Mouse (Mus musculus) stomach, embryonic 14.5 days (tissue): Measurements from ENCODE around the gene Lama4. TPM values are rescaled to one million over a fixed set of nuclear protein-coding genes. Genes with fewer than 3 reads are reported as not detected.

Experiments used
- ATAC-seq: fragments of 200-750 bp; cut with Nextera tagmentation; 2 replicates; pipeline ENCODE4 v1.8.0; 2017; ENCODE audit warnings: low read depth, moderate TSS enrichment; ENCODE audit not compliant: insufficient number of reproducible peaks, insufficient read depth, low FRiP score
- H3K27ac ChIP-seq: fragments of 300-500 bp; sonication (generic); 2 replicates; pipeline ENCODE4 v1.5.1; 2014; ENCODE audit warnings: mild to moderate bottlenecking, low read length, moderate library complexity, mixed read lengths
- H3K27me3 ChIP-seq: fragments of 300-500 bp; sonication (generic); 2 replicates; pipeline ENCODE4 v1.6.1; 2014; ENCODE audit warnings: low read length, control low read depth, mixed read lengths; ENCODE audit not compliant: control insufficient read depth, insufficient read depth
- H3K36me3 ChIP-seq: fragments of 300-500 bp; sonication (generic); 2 replicates; pipeline ENCODE4 v1.6.1; 2014; ENCODE audit warnings: mild to moderate bottlenecking, control low read depth, low read length, moderate library complexity, mixed read lengths; ENCODE audit not compliant: control insufficient read depth, insufficient read depth
- H3K4me1 ChIP-seq: fragments of 300-500 bp; sonication (generic); 2 replicates; pipeline ENCODE4 v1.6.1; 2014; ENCODE audit warnings: low read length, control low read depth, mixed read lengths; ENCODE audit not compliant: control insufficient read depth, insufficient read depth
- H3K4me2 ChIP-seq: fragments of 300-500 bp; sonication (generic); replicated peaks from 2 replicates; pipeline ENCODE4 v1.6.1; 2014; ENCODE audit warnings: low read depth, low read length, control low read depth
- H3K4me3 ChIP-seq: fragments of 300-500 bp; sonication (generic); 2 replicates; pipeline ENCODE4 v1.5.1; 2014; ENCODE audit warnings: low read depth, low read length, control low read depth
- H3K9ac ChIP-seq: fragments of 300-500 bp; sonication (generic); replicated peaks from 2 replicates; pipeline ENCODE4 v1.6.1; 2014; ENCODE audit warnings: low read depth, mild to moderate bottlenecking, control low read depth, low read length, moderate library complexity, mixed read lengths
- H3K9me3 ChIP-seq: fragments of 300-500 bp; sonication (generic); 2 replicates; pipeline ENCODE4 v1.6.1; 2016; ENCODE audit warnings: low read depth, low read length, control low read depth; ENCODE audit not compliant: control insufficient read depth
- WGBS: fragments of 180-500 bp; shearing (Covaris S2); extraction: QIAGEN DNeasy Blood & Tissue Kit; methylation state at CpG from one replicate; pipeline ENCODE4 v1.1.7; 2014; 5-methylcytosine and 5-hydroxymethylcytosine counted together
- polyA plus RNA-seq: library from polyadenylated mRNA; unstranded; fragments of >200 nt; fragmentation: Nextera tagmentation; extraction: Ambion mirVana; gene quantifications from 2 replicates; pipeline ENCODE4 v1.2.1, GENCODE M21; 2014

The Lama4 gene
- polyA plus RNA-seq, 1 experiment from 2014 or later: 72.8 TPM

DNA sequence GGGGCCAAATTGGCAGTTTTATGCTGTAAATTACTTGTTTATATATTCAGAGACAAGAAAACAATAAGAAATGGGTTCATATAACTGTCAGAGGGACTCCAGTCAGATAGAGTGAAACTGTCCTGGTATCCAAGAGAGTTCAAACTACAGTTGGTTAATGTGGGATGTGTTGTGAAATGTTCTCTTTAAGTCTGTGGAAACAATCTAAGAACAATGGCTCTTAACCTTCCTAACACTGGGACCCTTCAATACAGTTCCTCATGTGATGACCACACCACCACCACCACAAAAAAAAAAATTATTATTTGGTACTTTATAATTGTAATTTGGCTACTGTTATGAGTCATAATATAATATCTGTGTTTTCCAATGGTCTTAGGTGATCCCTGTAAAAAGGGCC, 38.2 kb downstream of the Lama4 start:
- peaks cover 5% of the 10 kb centered on the region; the same call in 1 of the 2 replicates for H3K36me3 ChIP-seq
- no peaks in the 10 kb centered on the region for H3K4me1 ChIP-seq
- H3K27ac ChIP-seq: no peak overlapping the region
- no peak for ATAC-seq
- no peaks in the 10 kb centered on the region for H3K27me3 ChIP-seq
- no peak overlapping the region for H3K4me3 ChIP-seq
- H3K9me3 ChIP-seq: no peaks in the 10 kb centered on the region
- no peak overlapping the region for H3K4me2 ChIP-seq
- no peak overlapping the region for H3K9ac ChIP-seq

DNA sequence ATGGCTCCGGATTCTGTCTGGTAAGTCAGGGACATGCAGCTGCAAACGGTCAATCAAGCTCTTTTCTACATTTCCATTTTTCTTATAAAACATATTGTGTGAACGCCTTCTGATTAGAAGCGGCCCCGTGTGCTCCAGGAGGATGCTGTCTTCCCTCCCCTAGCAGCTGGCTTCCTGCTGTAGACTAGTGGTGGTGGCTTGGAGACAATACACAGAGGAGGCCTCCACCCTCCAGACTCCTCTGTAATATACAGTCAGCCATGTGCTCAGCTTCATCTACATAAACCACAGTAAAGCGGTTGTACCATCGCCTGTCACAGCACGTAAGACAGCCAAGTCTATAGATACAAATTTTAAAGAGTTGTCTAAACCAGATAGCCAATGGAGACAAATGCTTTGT, 40.2 kb downstream of the Lama4 start:
- H3K4me1 ChIP-seq: no peaks in the 10 kb centered on the region
- H3K27me3 ChIP-seq: no peaks in the 10 kb centered on the region
- WGBS: 71% methylated on average over 8 of the region's 8 CpGs
- H3K9me3 ChIP-seq: no peaks in the 10 kb centered on the region
- H3K4me3 ChIP-seq: no peak overlapping the region
- no peak overlapping the region for H3K4me2 ChIP-seq
- no peak overlapping the region for H3K9ac ChIP-seq
- no peak overlapping the region for H3K27ac ChIP-seq
- H3K36me3 ChIP-seq: peaks cover 5% of the 10 kb centered on the region; the same call in 1 of the 2 replicates
- no peak for ATAC-seq

DNA sequence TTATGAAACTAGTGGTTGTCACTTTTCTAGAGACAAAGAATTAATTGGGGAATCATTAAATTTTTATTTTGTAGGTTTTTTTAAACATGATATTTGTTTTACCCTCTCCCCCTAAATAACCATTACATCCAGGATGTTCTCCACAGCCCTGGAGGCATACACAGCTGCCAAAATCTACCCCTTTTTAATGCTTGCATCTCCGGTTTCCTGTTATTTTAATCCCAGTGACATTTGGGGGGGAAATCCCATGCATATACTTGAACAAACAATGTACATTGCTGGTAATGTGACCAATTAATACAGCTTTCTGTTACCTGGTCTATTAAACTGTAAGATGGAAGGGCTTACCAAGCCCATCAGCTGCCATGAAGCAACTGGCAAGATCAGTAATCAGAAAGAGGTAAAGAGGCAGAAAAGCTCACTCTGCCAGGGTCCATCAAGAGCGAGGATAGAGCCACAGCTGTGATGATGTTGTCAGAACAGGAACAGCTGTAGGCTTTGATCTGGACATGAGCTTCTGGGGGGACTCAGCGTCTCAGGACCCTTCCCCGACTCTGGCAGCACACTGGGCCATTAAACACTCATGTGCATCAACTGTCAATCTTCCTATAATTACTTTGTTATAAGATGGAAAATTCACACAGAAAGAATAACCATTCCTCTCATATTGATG, 41.3 kb downstream of the Lama4 start:
- Histone ChIP-seq H3K36me3 (peaks cover 5% of the 10 kb centered on the region; the same call in 1 of the 2 replicates), H3K9me3 (no peaks in the 10 kb centered on the region), H3K9ac (no peak overlapping the region), H3K27ac (no peak overlapping the region), H3K4me2 (no peak overlapping the region), H3K4me1 (no peaks in the 10 kb centered on the region), H3K4me3 (no peak overlapping the region), H3K27me3 (no peaks in the 10 kb centered on the region)
- 66% methylated on average over 4 of the region's 4 CpGs for WGBS
- ATAC-seq: no peak

DNA sequence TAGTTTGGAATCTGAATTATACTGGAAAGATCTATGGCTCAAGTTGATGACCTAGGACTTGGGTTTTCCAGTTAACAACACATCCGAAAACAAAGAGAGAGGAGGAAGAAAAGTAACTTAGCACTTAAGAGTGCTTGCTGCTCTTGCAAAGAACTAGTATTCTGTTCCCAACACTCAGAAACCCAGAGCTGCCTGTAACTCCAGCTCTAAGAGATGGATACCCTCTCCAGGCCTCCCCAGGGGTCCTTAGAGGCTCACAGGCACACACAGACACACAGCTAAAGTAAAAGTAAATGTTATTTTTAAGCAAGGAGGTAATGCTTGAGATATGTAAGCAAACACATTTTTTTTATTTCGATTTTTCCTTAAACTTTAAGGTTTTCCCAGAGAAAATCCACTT, 49.5 kb downstream of the Lama4 start:
- Histone ChIP-seq H3K36me3 (no peaks in the 10 kb centered on the region), H3K27ac (no peak overlapping the region; the same call in 1 of the 2 replicates), H3K4me3 (no peak overlapping the region), H3K9ac (no peak overlapping the region), H3K9me3 (no peaks in the 10 kb centered on the region), H3K27me3 (no peaks in the 10 kb centered on the region), H3K4me2 (no peak overlapping the region), H3K4me1 (no peaks in the 10 kb centered on the region)
- ATAC-seq: no peak
- WGBS: 69% methylated on average over 2 of the region's 2 CpGs

DNA sequence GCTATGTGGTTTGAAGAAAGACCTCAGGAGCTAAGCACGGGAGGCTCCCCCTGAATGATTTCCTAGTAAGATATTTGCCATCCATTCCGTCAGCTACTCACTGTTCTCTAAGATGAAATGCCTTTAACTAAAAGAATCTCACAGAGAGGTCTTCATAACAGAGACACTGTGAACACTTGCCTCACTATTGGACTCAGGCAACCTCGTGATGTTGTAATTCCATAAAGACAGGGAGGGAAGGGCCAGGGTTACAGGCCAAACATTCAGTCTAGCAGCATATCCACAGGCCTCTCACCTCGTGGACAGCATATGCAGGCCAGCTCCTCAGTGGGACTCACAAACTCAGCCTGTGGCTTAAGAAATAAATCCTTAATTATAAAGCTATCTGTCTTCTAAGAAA, 52.7 kb downstream of the Lama4 start:
- H3K4me3 ChIP-seq: no peak overlapping the region
- H3K27ac ChIP-seq: no peak overlapping the region
- no peak overlapping the region for H3K9ac ChIP-seq
- no peaks in the 10 kb centered on the region for H3K4me1 ChIP-seq
- WGBS: 64% methylated on average over 4 of the region's 4 CpGs
- no peaks in the 10 kb centered on the region for H3K36me3 ChIP-seq
- no peak for ATAC-seq
- no peaks in the 10 kb centered on the region for H3K27me3 ChIP-seq
- no peaks in the 10 kb centered on the region for H3K9me3 ChIP-seq
- no peak overlapping the region for H3K4me2 ChIP-seq

DNA sequence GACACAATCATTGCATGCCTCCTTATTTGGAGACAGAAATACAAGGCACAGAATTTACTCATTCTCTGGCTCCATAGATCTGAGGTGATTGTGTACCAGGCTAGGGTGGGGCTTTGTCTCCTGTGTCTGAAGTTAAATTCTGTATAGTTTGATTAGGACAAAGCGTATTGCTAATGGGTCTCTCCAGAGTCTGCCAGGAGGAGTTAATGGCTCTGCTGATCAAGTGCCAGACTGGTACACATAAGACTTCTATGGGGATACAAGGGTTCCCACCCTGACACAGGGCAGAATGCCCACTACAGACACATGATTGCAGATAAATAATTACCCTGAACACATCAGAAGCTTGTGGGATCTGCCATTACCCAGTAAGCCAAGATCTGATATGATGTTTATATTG, 53.3 kb downstream of the Lama4 start:
- WGBS: 63% methylated on average over 1 of the region's 1 CpGs
- H3K9ac ChIP-seq: no peak overlapping the region
- H3K4me3 ChIP-seq: no peak overlapping the region
- ATAC-seq: no peak
- H3K27me3 ChIP-seq: no peaks in the 10 kb centered on the region
- H3K4me2 ChIP-seq: no peak overlapping the region
- H3K27ac ChIP-seq: no peak overlapping the region
- H3K36me3 ChIP-seq: no peaks in the 10 kb centered on the region
- H3K9me3 ChIP-seq: no peaks in the 10 kb centered on the region
- no peaks in the 10 kb centered on the region for H3K4me1 ChIP-seq

DNA sequence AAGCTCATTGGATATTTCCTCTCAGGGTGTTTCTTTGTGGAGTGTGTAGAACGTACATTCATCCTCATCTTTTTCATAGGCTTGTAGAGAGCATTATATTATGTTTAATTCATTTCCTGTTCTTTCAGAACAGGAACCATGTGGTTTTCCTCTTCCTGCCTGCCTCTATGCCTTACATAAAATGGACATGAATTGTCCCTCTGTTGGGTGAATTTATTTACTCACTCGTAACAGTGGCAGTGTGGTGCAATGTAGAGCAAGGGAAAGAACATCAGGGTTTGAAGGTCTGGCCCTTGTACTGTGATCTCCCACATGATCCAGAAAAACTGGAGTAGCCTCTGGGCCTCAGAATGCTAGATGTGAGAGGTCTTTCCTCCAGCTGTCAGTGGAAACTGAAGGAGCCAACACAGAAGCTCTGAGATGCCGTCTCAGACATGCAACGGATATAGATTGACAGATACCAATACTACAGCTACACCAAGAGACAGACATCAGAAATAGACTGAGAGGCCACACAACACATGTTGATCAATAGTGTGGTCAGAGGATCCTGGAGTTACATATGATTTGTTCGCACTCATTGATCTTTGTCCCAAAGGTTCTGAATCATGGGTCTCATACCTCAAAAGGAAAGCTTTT, 58.4 kb downstream of the Lama4 start:
- Histone ChIP-seq H3K4me3 (no peak overlapping the region), H3K27me3 (no peaks in the 10 kb centered on the region), H3K4me2 (no peak overlapping the region), H3K9ac (no peak overlapping the region), H3K27ac (no peak overlapping the region), H3K9me3 (no peaks in the 10 kb centered on the region), H3K36me3 (no peaks in the 10 kb centered on the region; the same call in none of the 2 replicates), H3K4me1 (no peaks in the 10 kb centered on the region)
- 82% methylated on average over 5 of the region's 5 CpGs for whole genome bisulfite sequencing
- no peak for ATAC-seq

DNA sequence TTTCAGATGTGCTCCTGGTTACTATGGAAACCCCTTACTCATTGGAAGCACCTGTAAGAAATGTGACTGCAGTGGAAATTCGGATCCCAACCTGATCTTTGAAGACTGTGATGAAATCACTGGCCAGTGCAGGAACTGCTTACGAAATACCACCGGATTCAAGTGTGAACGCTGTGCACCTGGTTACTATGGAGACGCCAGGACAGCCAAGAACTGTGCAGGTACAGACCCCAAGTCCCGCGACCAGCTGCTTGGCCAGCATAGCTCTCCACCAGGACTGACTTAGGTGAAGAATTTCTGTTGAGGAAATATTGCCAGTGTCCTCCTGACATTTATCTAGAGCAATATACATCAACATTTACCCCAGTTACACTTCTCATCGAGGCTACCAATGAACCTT, 61.2 kb downstream of the Lama4 start:
- Histone ChIP-seq H3K9ac (no peak overlapping the region), H3K36me3 (peaks cover 5% of the 10 kb centered on the region), H3K9me3 (no peaks in the 10 kb centered on the region), H3K4me2 (no peak overlapping the region), H3K27ac (no peak overlapping the region), H3K27me3 (no peaks in the 10 kb centered on the region), H3K4me1 (no peaks in the 10 kb centered on the region), H3K4me3 (no peak overlapping the region)
- ATAC-seq: no peak
- 73% methylated on average over 8 of the region's 8 CpGs for WGBS

DNA sequence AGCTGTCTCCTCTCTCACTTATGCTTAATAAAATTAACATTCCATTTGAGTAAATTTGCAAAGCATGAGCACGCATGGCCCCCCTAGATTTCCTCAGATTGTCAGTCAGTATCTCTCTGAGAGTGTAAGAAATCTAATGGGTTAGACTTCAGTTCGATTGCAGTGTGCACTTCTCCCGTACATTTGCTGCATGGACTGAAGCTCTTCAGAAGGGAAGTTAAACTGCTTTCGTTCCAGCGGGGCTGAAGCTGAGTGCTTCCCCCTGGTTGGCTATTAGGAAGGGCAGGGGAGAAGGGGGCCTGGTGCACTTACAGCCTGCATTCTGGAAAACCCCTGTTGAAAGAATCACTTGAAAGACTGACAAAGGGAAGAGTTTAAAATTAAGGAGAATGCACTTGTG, 61.7 kb downstream of the Lama4 start:
- Histone ChIP-seq H3K9me3 (no peaks in the 10 kb centered on the region), H3K27ac (no peak overlapping the region), H3K4me1 (no peaks in the 10 kb centered on the region), H3K36me3 (peaks cover 5% of the 10 kb centered on the region), H3K27me3 (no peaks in the 10 kb centered on the region), H3K4me3 (no peak overlapping the region), H3K9ac (no peak overlapping the region), H3K4me2 (no peak overlapping the region)
- no peak for ATAC-seq
- WGBS: 67% methylated on average over 5 of the region's 5 CpGs
